Mouse (Mus musculus) gastrocnemius, postnatal 4 days (tissue): ENCODE results near the gene Adam22. TPM values are rescaled to one million over a fixed set of nuclear protein-coding genes. Genes with fewer than 3 reads are reported as not detected.

Source experiments
- DNase-seq, 2 experiments: peaks; one replicate each; pipeline ENCODE4 v3.0.0; 2021 to 2022; ENCODE audit warnings: low spot score in 2 of 2, mixed read lengths in 2 of 2
- total RNA-seq, 2 experiments: library from RNA; stranded (reverse); gene quantifications; 2 replicates each; pipeline ENCODE4 v1.2.3; 2021

The Adam22 gene
- total RNA-seq, 2 experiments from 2014 or later = 13.1 to 16.1 TPM

DNA sequence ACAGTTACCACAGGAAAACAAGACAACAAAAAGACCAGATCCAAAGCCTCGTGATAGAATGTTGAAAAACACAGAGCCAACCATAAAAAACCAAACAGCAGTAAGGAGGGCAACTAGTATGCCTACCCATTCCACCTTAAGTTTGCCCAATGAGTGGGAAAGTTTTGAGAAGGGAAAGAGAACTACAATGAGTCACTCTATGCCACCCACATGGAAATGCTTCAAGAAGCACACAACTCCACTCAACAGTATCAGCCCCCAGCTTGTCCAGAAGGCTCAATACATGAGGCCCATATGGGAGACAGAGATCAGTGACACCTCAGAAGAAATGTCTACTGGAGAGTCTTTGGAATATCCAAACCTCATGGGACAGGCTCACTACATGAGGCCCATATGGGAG, 187.3 kb downstream of the Adam22 start:
- no peak for DNase-seq

DNA sequence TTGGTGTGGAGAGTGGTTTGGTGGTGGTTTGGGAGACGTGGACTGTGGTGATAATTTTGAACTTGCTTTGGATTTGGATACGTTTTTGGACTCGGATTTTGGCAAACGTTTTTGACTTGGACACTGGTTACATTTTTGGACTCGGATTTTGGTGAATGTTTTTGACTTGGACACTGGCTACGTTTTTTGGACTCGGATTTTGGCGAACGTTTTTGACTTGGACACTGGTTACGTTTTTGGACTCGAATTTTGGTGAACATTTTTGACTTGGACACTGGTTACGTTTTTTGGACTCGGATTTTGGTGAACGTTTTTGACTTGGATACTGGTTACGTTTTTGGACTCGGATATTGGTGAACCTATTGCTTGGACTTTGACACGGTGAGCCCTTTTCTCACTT, 189.8 kb downstream of the Adam22 start:
- no peak for DNase-seq

DNA sequence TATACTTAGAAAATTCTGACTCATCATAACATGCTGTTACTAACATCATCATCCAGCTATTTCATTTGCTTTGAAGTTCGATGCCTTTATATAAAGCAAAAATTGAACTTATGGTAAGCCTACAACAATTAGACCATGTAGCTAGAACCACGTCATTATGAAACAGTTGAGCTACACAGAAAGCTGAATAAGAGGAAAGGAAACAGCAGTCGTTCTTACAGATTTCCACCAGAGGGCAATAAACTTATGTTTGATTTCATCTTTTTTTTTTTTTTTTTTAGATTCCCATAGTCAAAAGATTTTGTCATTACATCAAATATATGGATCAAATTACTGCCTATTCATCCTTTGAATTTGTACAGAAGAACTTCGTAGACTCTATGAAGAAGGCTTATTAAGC, 203.2 kb downstream of the Adam22 start:
- DNase-seq = no peak

DNA sequence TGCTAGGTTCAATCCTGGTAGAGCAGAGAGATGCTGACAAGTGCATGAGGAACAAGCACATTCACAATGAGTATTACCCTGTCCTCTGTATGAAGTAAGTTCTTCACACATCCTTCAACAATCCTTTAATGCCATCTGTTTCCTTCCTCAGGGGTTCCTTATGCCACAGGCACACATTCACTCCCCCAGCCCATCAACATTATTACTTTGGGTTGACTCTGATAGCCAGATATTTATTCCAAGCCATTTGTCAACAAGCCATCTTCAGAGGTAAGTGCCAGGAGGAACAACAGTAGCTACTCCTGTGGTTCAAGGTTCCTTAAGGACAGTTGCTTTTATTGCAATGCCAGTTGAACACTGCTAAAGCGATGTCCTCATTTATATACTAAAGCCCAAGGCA, 216.3 kb downstream of the Adam22 start:
- DNase-seq = no peak

DNA sequence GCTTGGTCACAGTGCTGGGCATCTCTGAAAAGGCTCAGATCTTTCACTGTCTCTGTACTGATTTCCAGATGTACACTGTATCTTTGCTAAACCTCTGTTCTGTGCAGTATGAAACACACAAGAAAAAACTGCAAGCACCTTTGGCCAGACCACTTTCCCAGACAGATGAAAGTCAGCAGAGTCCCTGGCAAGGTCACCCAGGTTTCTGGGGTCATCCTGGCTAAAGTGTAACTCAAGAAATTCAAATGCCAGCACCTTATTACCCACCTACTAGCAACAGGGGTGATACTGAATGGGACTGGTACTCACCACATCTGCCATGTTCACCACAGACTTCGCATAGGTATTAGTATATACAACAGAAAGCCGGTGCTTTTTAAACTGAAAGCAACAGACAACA, 221.8 kb downstream of the Adam22 start:
- no peak for DNase-seq

DNA sequence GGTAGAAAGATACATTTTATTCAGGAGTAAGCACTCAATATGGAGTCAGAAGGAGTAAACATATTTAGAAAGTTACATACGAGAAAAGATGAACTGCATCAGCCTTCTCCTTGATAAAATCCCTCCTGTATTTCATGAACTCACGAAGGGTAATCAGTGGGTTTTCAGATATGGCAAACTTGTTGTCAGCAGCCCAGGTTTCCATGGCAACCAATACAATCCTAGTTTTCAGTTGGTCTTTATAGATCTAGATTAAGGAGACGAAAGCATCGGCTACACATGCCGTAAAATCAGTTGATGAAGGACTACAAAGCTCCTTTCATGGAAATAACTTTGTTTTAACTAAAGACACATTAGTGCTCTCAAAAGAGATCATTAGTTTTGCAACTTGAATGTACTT, 222.5 kb downstream of the Adam22 start:
- DNase-seq = no peak

DNA sequence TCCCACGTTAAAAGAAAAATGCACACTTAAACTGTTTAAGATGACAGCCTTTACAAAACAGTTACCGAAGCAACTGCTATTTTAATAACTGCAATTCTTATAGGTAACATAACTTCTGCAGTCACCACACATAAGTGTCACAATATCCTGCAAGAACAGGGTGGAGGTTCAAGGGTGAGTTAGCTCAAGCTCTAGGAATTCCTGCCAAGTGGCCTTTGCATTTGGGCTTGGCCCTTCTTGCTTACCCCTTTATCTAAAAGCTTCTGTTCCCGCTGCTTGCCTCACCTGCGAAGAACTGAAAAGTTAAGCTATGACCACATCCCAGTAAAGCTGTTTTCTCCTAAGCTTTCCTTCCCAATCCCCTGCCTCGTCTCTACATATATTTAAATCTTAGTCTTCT, 235.4 kb downstream of the Adam22 start:
- DNase-seq = no peak

DNA sequence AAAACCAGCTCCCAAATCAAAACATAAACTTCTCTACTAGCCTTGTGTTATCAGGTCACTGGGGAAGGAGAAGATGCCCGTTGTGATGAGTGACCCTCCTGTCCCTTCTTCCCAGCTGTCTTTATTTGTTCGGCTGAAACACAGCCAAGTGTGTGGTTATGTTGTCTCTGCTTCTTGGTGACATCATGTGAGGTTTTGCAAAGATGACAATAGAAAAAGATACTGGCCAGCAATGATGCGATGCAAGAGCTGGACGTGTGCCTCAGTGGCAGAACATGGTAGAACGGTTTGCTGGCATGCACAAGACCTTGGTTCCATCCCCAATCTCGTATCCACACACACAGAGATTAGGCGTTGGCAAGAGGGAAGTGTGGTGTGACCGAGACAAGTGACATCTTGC, 236.0 kb downstream of the Adam22 start:
- DNase-seq = no peak

DNA sequence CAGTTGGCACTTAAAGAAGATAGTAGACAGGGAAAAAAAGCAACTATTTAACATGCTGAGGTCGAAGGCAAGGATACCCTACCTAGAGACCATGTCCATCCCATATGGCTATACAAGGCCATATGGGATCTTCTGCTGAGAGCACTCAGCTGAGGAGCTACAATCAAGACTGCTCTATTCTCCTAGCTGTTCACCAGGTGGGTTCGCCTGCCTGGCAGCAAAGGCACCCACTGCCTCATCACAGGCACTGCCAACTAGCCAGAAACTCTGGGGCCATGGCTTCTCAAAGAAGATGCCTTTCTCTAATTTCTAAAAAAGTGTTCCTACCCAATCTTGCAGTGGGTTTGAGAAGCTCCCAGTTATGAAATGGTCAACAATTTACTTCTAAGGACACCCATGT, 238.2 kb downstream of the Adam22 start:
- DNase-seq = no peak

DNA sequence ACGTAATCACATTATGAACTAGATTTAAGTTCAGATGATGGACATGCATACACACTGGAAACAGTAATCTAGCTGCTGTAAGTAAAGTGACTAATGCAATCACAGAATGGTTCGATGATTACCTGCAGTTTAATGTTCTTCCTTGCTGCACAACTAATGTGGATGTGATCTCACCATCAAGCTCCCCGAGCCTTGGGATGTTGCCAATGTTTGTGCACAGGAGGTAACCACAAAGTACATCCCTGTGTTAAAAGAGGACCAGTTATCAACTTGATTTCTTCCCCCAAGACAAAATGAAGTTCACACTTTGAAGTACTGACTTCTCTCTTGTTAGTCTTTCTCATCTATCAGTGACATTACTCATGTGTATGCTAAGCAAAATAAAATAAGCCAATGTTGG, 247.0 kb downstream of the Adam22 start:
- no peak for DNase-seq

DNA sequence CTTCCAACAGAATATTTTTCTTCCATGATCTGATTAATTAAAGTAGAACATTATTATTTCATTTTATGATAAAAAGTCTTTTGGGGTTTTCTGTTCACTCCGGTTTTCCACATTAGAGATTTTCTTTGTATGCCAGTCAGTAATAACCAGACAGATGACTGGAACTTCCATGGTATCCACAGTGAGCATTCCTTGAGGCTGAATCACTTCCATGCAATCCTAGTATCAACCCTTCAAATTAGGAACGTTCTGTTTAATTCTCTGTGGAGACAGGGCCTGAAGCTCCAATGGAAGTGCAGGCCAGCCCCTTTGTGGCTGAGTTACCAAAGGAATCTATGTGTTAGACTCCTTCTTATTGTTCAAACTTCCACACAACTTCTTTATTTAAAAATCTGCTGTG, 247.9 kb downstream of the Adam22 start:
- no peak for DNase-seq

DNA sequence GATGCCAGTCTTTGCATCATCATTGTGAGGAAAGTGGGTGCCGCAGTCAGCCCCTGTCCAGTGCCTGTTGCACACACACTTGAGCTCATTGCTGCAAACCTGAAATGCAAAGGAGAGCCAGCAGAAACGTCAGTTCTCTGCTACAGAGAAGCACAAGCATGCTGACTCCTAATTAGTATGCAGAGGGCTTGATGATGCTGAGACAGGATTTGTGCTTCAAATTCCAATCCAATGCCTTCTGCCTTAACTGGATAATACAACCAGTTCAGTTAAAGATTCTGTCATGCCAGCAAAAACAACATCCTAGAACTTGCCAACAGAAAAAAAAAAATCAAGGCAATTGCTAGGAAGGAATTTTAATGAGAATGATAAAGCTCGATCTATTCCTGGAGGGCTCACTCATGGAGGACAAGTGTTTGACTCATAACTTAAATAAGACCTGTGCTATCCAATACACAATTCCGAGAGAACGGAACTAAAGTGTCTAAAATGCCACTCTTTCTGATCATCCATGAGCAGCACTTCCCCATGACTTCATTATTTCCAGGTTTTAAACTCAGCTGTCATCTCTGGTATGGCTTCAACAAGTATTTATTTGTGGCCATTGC, 251.3 kb downstream of the Adam22 start:
- DNase-seq = no peak

DNA sequence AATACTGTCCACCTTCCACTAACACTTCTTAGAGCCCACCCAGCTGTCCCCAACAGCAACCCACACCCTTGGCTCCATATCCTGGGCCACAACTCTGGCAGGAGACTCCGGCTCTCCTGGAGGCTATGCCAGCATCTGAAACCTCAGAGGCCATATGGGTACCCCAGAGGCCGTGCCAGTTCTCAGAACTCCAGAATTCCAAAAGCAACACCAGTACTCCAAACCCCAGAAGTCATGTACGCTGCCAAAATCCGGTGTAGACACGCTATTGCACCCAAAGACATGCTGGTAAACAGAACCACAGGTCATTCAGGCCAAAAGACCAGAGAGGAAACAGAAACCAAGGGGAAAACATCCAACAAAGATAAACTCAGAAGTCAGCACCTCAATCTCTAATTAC, 255.7 kb downstream of the Adam22 start:
- DNase-seq = no peak

DNA sequence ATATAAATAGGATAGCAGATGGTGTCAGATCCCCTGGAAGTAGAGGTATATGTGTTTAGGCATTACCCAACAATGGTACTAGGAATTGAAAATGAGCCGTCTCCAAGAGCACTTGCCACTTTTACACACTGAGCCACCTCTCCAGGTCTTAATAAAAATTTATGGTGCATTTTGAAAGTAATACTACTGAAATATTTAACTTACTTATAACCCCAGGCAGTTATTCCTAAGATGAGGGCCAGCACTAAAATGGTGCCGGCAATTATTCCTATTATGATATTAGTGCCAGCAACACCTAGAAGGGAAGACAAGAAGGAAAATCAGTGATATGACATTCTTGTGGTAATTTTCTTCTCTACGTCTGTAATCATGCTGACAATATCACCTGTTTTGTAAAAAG, 256.3 kb downstream of the Adam22 start:
- no peak for DNase-seq

DNA sequence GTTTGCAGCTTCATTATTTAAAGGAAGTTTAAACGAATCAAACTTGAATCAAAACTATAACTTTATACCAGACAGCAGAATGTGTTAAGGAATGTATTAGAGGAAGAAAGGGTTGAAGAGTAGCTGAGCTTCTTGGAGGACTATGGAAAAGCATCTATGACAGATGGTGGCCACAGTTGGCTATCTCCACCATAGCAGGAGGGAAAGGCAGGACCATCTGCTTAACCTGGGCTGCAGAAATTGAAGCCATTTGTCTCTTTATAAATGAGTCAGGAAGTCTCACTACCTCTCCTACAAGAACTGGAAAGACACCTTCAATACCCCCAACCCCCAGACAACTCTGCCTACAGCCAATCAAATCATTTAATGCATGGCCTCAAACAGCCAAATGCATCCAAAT, 272.3 kb downstream of the Adam22 start:
- no peak for DNase-seq

DNA sequence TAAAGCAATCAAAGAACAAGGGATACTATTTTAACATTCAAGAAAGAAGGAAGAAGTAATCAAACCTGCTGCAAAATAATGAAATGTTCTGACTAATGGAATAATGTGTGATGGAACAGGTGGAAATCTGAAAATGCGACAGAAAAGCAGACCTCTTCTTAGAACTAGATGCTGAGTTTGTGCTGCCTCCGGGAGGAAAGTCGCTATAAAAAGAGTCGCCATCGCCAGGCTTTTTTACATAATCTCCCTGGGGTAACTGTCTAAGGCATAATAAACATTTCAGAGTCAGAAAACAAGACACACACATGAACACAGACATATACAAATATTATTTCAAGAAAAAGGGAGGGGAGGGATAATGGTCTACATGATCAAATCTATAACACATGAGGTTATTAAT, 273.0 kb downstream of the Adam22 start:
- no peak for DNase-seq

DNA sequence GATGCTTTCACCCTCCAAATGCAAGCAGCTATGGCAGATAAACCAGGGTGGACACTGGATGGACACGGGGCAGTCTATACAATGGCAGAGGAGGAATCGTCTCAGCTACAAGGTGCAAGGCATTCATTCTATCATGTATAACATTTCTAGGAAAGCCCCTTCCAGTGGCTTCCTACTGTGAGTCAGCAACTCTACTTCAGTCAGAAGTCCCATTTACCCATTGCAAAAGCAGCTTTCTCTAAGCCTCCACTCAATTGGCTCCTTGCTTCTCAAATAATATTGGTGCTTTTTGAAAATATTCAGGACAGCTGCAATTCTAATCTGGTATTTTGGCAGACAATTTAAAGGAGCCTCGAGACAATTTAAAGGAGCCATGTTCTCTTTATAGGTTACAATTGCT, 279.8 kb downstream of the Adam22 start:
- no peak for DNase-seq

DNA sequence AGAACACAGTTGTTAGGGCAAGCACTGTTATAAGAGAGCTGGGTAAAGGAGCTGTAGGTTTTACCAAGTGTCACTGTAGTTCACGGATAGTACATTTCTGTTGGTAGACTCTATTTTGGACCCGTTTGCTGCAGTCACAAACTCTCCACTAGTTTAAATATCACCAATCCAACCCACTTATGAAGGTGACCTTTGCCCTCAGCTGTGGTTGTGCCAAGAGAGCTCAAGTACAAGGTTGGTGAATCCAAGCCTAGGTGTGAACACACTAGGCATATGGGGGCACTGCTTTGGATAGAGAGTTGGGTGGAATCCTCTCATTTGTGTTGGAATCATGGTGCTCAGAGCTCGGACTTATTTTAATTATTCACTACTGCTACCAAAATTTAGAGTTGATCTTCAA, 282.3 kb downstream of the Adam22 start:
- no peak for DNase-seq

DNA sequence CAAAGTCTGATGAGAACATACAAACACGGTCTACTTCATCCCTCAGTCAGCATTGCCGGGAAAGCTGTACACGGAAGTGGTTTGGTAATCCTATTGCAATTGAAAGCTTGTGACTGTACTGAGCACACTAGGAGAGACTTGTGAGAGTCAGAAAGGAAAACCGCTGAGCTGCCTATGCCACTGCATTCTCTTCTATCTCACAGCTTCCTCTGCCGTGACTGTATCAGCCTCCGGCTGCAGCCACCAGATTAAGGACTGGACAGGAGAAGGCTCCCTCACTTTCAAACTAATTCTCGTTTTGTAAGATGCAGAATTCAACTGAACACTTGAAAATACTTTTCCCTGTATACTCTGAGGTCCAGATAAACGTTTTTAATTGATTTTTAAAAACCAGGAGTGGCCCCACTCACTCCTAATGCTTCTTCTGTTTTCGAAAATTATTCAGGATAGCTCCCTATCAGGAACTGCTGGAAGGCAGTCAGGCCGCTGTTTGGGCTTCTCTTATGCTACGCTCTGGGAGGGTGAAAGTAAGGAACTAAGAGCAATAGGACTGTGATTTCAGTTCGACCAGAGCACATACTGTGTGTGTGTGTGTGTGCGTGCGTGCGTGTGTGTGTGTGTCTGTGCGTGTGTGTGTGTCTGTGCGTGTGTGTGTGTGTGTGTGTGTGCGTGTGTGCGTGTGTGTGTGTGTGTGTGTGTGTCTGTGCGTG, 285.0 kb downstream of the Adam22 start:
- DNase-seq = no peak

DNA sequence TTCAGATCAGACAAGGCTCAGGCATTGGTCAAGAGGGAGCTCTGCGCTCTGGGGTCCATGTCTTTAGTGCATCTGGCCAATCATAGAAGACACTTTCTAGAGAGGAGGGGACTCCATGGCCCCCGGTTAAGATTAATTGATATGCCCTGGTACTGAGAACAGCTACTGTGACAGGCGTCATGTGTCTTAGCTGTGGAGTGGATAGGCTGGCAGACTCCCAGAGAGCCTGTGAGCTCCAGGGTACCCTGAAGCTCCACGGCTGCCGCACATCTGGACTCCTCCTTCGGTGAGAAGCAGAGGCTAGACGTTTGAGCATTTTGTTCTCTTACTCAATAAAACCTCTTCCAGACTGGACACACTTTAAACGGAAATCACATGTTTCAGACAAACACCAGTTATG, 290.5 kb downstream of the Adam22 start:
- DNase-seq = no peak

DNA sequence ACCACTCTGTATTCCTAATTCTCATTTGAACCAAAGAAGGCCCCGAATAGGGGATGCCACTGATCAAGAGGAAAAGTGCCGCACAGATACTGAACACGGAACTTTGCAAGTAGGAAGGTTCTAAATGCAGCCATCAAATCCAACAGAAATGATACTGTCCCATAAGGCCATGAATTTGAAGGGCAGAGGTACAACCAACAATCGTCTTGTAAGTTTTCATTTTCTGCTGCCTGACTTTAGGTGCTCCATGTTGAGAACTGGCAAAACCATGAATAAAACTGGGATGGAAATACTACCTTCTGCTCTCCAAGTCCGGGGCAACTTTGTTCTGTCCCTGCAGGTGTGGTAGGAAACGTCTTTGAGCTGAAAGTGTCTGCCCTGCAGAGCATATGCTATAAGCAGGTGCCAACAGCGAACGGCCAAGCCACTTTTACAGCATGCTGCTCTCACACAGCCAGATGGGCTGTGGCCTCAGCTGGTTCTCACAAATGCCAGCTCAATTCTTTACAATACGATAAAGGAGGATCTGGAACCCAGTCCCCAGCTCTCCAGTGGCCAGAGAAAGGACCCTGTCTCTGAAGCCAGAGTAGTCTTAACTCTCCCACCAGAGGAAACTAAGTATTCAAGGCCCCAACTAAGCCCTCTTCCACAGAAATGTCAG, 293.9 kb downstream of the Adam22 start:
- no peak for DNase-seq

DNA sequence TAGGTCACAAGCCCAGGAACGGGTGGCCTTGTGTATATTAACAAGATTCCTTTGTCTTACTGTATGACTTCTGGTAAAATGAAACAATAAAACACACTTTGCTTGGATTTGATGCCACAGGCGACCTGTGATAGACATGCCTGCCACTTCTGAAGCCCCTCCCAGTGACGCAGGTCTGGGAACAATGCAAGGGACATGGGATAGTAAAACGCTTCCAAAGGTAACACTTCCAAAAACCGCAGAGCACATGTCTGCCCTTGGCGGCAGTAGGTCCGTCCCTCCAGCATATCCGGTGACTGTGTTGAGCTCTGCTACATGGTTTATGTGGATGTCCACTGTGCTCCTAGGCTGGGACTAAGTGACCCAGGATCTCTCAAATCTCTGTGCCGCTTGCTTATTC, 294.6 kb downstream of the Adam22 start:
- no peak for DNase-seq

DNA sequence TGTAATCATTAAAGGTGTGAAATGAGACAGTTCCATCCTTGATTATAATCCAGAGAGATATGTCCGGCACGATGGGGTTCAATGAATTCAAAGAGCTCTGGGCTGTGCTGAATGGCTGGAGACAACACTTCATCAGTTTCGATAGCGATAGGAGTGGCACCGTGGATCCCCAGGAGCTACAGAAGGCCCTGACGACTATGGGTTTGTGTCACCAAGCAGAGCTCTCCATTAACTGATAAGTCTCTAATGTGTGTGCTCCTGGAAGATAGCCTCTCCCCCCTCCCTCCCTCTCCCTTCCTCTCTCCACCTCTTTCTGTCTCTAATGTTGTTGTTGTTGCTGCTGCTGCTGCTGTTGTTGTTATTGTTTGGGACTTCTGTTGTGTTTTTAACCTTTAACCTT, 304.8 kb downstream of the Adam22 start:
- DNase-seq = no peak
